Mouse (Mus musculus): Measurements from ENCODE around the gene Vstm2l.

Gene Vstm2l

DNA sequence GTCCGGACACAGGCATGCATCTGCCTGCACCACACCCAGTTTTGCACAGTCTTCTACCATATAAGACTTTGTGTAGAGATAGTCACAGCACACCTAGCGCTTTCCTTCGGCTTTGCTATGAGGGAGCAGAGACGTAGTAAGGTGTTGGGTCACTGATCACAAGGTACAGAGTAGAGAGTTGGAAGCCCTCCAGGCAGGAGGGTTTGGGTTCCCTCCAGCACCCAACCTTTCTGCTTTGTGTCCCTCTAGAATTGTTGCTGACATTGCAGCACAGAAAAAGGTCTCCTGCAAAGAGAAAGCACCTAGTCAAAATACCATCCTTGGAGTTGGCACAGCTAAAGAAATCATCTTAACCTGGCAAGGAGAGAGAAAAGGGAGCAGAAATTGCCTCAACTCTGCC lies 78.0 kb downstream of the Vstm2l start:
- DNase-seq (ENCODE audit: extremely low spot score) = no peak
